Mouse (Mus musculus): Measurements from ENCODE around the gene Tmem222. TPM values are rescaled to one million over a fixed set of nuclear protein-coding genes. Genes with fewer than 3 reads are reported as not detected.

Gene Tmem222
- polyA plus RNA-seq, 1 experiment from 2014 or later = 52.4 TPM

DNA sequence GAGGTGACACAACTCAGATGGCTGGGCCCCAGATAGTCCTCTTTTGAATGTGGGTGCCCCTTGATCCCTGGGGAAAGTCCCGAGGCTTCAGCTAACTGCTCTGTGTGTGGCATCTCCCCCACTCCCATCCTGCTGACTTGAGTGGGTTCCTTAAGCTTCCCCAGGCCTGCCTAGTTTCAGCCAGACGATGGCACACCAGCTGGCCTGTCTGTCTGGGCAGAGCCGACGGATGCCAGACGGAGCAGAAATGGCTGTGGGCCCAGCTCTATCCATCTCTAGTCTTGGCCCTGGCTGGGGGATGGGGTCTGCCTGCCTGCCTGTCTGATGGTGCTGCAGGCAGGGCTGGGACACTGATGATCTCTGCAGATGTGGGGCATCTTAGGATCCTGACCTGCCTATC is 22.1 kb upstream of the Tmem222 start:
- H3K9ac ChIP-seq = no peak overlapping the region
- H3K27me3 ChIP-seq (replicated peaks) = 0 out of 2 replicates have a peak, but pooled peaks cover 4% of the 10 kb centered on the region
- peaks cover 63% of the 10 kb centered on the region for H3K36me3 ChIP-seq
- no peak overlapping the region for H3K27ac ChIP-seq (ENCODE audit: poor library complexity, severe bottlenecking)
- H3K4me3 ChIP-seq = no peak overlapping the region
- peaks cover 27% of the 10 kb centered on the region for H3K4me1 ChIP-seq (replicated peaks)
- H3K9me3 ChIP-seq (replicated peaks) = no peaks in the 10 kb centered on the region
- ATAC-seq (ENCODE audit: insufficient number of reproducible peaks, low FRiP score) = no peak
- WGBS = 44% methylated on average over 5 of the region's 5 CpGs
- no peak overlapping the region for H3K4me2 ChIP-seq

DNA sequence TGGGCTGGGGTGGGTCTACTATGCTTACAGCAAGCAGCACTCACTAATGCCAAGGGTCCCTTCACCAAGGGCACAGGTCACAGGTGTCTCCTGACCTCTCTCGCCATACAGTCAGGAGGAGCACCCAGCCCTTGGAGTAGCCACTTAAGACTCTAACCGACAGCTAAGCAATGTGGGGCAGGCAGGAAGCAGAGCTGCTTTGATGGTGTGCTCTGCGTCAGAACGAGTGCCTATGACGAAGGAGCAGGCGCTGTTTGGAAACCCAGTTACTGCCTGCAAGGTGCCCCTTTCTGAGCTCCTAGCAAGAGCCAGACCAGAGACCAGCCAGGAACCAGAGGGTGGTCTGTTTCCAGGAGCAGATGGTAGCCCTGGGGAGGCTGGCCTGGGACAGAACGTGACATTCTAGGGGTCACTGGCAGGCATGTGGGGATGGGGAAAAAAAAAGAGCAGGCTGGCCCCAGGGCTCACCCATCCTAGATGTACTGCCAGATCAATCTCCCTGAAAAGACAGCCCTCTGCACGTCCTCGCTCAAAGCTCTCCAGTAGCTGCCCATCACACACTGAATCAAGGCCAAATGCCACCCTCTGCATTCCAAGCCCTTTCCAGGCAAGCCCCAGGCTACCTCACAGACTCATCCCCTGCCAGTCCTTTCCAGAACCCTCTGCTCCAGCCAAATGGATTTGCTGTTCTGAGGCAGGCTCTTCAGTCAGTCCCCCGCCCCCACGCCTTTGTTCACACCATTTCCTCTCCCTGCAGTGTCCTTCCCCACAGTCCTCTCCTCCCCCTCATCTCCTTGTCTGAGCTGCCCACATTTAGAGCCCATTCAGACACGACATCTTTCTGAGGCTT is 21.1 kb upstream of the Tmem222 start:
- H3K9ac ChIP-seq = no peak overlapping the region

DNA sequence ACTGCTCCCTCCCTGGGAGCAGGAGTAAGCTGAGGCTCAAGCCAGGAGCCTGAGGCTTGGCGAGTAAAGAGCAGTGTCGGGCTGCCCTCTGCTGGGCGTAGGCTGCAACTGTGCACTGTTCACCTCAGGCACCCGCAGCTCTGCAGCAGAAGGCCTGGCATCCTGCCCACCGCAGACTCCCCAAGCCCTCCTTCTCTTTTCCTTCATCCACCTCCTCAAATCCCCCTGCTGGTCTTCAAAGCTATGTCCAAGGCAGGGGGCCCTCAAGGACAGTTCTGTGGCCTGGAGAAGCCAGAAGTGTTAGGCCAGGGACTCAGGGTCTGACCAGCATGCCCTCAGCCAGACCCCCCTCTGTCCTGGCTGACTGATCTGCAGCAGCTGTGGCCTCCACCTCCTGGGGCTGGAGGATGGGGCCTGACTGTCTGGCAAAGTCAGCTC is 20.2 kb upstream of the Tmem222 start:
- ATAC-seq (ENCODE audit: insufficient number of reproducible peaks, low FRiP score) = peak; percentile 72; the same call in 1 of the 2 replicates
- Histone ChIP-seq H3K9me3 (replicated peaks) (no peaks in the 10 kb centered on the region), H3K27me3 (replicated peaks) (0 out of 2 replicates have a peak, but pooled peaks cover 11% of the 10 kb centered on the region), H3K27ac (ENCODE audit: poor library complexity, severe bottlenecking) (0 out of 2 replicates have a peak overlapping the region, but pooled peaks have one; percentile 0), H3K4me1 (replicated peaks) (peaks cover 38% of the 10 kb centered on the region), H3K4me3 (no peak overlapping the region), H3K4me2 (no peak overlapping the region), H3K9ac (no peak overlapping the region), H3K36me3 (peaks cover 62% of the 10 kb centered on the region)
- 1% methylated on average over 5 of the region's 5 CpGs for WGBS

More for the DNA sequence above, 21.1 kb upstream of the Tmem222 start:
- H3K36me3 ChIP-seq = peaks cover 67% of the 10 kb centered on the region
- whole genome bisulfite sequencing = 44% methylated on average over 12 of the region's 12 CpGs
- H3K27ac ChIP-seq (ENCODE audit: poor library complexity, severe bottlenecking) = no peak overlapping the region
- no peak overlapping the region for H3K4me3 ChIP-seq
- H3K4me2 ChIP-seq = no peak overlapping the region
- peaks cover 29% of the 10 kb centered on the region for H3K4me1 ChIP-seq (replicated peaks)
- no peak for ATAC-seq (ENCODE audit: insufficient number of reproducible peaks, low FRiP score)
- 0 out of 2 replicates have a peak, but pooled peaks cover 4% of the 10 kb centered on the region for H3K27me3 ChIP-seq (replicated peaks)
- no peaks in the 10 kb centered on the region for H3K9me3 ChIP-seq (replicated peaks)

DNA sequence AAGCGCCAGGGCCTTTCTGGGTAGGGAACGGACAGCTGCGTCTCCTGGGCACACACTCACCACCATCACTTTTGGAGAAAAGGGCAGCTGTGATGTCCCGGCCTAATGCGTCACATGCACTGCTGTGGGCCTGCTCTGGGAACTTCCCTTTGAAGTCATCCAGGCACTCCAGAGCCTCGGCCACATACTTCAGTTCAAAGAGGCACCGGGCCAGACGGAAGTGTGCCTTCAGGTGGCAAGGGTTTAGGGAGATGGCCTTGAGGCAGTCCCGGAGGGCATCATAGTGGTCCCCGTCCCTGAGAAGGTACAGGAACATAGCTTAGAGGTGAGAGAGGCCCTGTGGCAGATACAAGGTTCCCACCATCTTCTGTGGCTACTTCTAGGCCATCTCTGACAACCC is 19.8 kb upstream of the Tmem222 start:
- H3K36me3 ChIP-seq = peaks cover 62% of the 10 kb centered on the region
- no peak overlapping the region for H3K27ac ChIP-seq (ENCODE audit: poor library complexity, severe bottlenecking)

DNA sequence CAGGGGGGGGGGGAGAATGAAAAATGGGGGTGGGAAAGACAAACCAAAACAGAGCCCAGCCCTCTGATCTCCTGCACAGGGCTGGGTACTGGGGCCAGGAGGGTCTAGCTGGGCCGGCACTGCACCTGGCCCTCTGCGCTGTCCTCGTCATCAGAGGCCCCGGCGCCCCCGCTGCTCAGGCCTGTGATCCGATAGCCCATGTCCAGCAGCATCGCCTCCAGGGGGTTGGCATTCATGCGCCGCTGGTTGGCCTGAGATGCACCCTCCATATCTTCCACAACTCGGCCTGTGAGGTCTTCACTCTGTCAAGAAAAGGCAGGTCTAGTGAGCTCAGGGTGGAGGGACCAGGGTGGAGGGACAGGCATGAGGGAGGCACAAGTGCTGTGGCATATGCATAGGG is 16.5 kb upstream of the Tmem222 start:
- no peak overlapping the region for H3K4me2 ChIP-seq
- WGBS = 42% methylated on average over 11 of the region's 11 CpGs
- no peaks in the 10 kb centered on the region for H3K9me3 ChIP-seq (replicated peaks)
- ATAC-seq (ENCODE audit: insufficient number of reproducible peaks, low FRiP score) = no peak
- H3K36me3 ChIP-seq = peaks cover 41% of the 10 kb centered on the region
- H3K9ac ChIP-seq = no peak overlapping the region
- H3K27me3 ChIP-seq (replicated peaks) = 0 out of 2 replicates have a peak, but pooled peaks cover 11% of the 10 kb centered on the region
- peaks cover 39% of the 10 kb centered on the region for H3K4me1 ChIP-seq (replicated peaks)
- no peak overlapping the region for H3K27ac ChIP-seq (ENCODE audit: poor library complexity, severe bottlenecking)
- H3K4me3 ChIP-seq = no peak overlapping the region

More for the DNA sequence above, 19.8 kb upstream of the Tmem222 start:
- Histone ChIP-seq H3K9ac (no peak overlapping the region), H3K4me2 (no peak overlapping the region), H3K4me3 (no peak overlapping the region), H3K4me1 (replicated peaks) (peaks cover 43% of the 10 kb centered on the region), H3K9me3 (replicated peaks) (no peaks in the 10 kb centered on the region), H3K27me3 (replicated peaks) (0 out of 2 replicates have a peak, but pooled peaks cover 11% of the 10 kb centered on the region)
- 52% methylated on average over 10 of the region's 10 CpGs for WGBS
- ATAC-seq (ENCODE audit: insufficient number of reproducible peaks, low FRiP score) = no peak; the same call in 1 of the 2 replicates

DNA sequence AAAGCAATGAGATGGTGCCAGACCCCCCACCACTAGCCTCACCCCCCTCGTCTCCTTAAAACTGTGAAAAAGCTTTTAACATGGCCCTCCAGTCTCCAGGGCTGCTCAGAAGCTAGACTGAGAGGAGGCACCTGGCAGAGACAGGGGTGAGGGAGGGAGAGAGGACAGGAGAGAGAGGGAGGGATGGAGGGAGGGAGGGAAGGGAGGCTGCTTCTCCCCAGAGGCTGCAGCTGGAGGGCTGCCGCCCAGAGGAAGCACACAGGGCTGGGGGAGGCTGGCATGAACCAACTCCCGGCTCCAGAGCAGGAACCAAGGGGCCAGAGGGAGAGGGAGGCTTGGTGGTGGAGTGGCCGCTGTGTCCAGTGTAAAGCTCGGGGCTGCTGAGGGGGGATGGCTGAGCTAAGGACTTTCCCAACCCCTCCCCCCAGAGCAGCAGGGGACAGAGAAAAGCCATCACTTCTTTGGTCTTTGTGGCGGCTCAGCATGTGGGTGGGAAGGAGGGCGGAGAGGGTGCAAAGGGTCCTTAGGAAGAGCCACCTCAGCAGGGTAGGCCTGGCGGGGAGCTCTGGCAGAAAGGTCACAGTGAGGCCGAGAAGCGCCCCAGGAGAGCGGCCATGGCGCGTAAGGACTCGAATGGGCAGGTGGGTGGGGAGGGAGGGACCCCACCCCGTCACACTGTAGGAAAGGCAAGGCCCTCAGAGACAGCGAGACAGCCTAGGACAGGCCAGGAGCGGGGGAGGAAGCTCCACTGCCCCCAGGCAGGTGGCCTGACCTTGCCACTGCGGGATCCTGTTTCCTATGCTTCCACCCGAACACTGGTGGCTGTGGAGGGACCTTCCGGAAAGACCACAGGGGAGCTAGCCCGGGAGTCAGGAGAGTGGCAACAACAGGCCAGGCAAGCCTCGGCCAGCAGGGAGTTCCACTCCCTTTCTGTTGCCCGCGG is 15.6 kb upstream of the Tmem222 start:
- ATAC-seq (ENCODE audit: insufficient number of reproducible peaks, low FRiP score) = 0 out of 2 replicates have a peak, but pooled peaks have one; percentile 15
- WGBS = 33% methylated on average over 23 of the region's 24 CpGs
- no peak overlapping the region for H3K4me2 ChIP-seq
- no peak overlapping the region for H3K4me3 ChIP-seq
- H3K27ac ChIP-seq (ENCODE audit: poor library complexity, severe bottlenecking) = no peak overlapping the region
- H3K4me1 ChIP-seq (replicated peaks) = peaks cover 38% of the 10 kb centered on the region
- no peaks in the 10 kb centered on the region for H3K9me3 ChIP-seq (replicated peaks)
- H3K9ac ChIP-seq = peak overlapping the region; percentile 51
- H3K27me3 ChIP-seq (replicated peaks) = 0 out of 2 replicates have a peak, but pooled peaks cover 11% of the 10 kb centered on the region
- H3K36me3 ChIP-seq = peaks cover 41% of the 10 kb centered on the region

DNA sequence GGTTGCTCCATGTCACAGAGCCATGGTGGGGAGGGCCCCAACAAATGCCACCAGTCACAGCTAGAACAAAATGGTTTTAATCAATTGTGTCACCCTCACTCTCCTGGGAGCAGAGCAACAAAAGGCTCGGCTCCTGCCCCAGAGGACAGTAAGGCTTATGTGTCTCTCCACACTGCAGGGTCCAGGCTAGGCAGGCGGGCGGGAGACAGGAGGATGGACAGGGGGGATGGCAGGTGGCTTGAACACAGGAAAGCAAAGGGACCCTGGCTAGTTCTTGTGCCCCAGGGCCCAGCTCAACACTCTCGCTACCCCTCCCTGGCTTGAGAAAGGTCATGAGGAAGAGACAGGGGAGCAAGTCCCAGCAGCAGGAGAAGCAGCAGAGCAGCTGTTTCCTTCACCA is 14.8 kb upstream of the Tmem222 start:
- peaks cover 41% of the 10 kb centered on the region for H3K36me3 ChIP-seq
- no peak overlapping the region for H3K27ac ChIP-seq (ENCODE audit: poor library complexity, severe bottlenecking)
- H3K4me3 ChIP-seq = no peak overlapping the region
- H3K4me2 ChIP-seq = no peak overlapping the region
- no peak for ATAC-seq (ENCODE audit: insufficient number of reproducible peaks, low FRiP score)
- peaks cover 32% of the 10 kb centered on the region for H3K4me1 ChIP-seq (replicated peaks)
- H3K9ac ChIP-seq = no peak overlapping the region
- 85% methylated on average over 4 of the region's 4 CpGs for WGBS
- 0 out of 2 replicates have a peak, but pooled peaks cover 11% of the 10 kb centered on the region for H3K27me3 ChIP-seq (replicated peaks)
- H3K9me3 ChIP-seq (replicated peaks) = no peaks in the 10 kb centered on the region

DNA sequence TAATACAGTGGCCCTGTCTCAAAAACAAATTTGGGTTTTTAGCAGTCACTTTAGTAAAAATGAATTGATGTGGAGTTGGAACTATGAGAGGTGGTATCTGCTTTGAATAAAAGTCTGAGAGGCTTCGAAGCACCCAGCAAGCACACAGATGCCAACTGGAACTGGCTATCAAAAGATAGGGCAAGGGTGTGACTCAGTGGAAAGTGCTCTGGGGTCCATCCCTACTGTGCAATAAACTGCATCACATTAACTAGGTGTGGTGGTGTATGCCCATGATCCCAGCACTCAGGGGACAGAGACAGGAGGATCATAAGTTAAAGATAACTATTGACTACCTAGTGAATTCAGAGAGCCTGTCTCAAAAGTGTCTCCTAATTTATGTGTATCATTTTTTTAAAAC is 13.7 kb upstream of the Tmem222 start:
- Histone ChIP-seq H3K27ac (ENCODE audit: poor library complexity, severe bottlenecking) (no peak overlapping the region), H3K9me3 (replicated peaks) (no peaks in the 10 kb centered on the region), H3K9ac (no peak overlapping the region), H3K27me3 (replicated peaks) (0 out of 2 replicates have a peak, but pooled peaks cover 11% of the 10 kb centered on the region), H3K36me3 (peaks cover 33% of the 10 kb centered on the region), H3K4me3 (no peak overlapping the region), H3K4me1 (replicated peaks) (peaks cover 25% of the 10 kb centered on the region), H3K4me2 (no peak overlapping the region)
- no peak for ATAC-seq (ENCODE audit: insufficient number of reproducible peaks, low FRiP score)
- 74% methylated on average over 1 of the region's 1 CpGs for WGBS

DNA sequence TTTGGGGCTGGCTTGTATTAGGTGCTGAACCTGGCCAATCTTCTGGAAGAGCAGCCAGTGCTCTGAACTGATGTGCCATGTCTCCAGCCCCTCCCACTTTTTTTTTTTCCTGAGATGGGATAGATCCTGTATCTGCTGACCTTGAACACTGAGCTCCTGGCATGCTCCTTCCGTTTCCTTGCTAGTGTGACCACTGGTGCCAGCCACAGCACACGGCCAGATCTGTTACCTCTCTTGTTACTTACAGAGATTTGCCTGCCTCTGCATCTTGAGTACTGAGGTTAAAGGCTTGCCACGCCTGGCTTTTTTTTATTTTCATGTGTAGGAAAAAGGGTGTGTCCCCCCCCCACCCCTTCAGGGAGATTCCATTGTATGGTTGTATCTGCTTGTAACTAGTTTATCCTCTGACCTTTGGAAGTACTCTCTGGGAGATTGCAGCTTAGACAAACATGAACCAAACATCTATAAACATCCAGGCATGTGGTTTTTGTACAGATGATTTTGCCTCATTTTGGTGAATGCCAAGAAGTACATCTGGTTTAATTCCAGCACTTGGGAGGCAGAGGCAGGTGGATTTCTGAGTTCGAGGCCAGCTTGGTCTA is 9.0 kb upstream of the Tmem222 start:
- H3K4me3 ChIP-seq = no peak overlapping the region
- H3K4me2 ChIP-seq = no peak overlapping the region
- no peaks in the 10 kb centered on the region for H3K36me3 ChIP-seq
- peak overlapping the region; percentile 26; the same call in 1 of the 2 replicates for H3K27ac ChIP-seq (ENCODE audit: poor library complexity, severe bottlenecking)
- no peaks in the 10 kb centered on the region for H3K27me3 ChIP-seq (replicated peaks)
- H3K9me3 ChIP-seq (replicated peaks) = no peaks in the 10 kb centered on the region
- peaks cover 28% of the 10 kb centered on the region for H3K4me1 ChIP-seq (replicated peaks)
- no peak for ATAC-seq (ENCODE audit: insufficient number of reproducible peaks, low FRiP score)
- H3K9ac ChIP-seq = no peak overlapping the region
- 74% methylated on average over 4 of the region's 4 CpGs for WGBS

DNA sequence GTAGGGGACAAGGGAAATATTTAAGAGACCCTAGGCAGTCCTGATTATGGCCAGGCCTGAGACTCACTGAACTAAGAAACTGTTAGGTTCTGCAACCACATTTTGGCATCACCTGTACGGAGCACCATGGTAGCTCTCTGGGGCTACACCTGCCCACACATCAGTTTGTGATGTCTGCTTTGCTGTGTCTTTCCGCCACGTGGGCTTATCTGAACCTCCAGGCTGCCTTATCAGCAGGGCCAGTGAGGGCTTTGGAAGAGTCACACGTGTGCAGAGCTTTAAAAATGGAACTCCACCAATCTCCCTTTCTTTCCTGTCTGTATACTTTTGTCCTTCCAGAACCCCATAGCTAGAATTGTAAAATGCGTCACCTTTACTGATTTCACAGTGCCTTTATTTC is 8.4 kb upstream of the Tmem222 start:
- no peak overlapping the region for H3K9ac ChIP-seq
- no peaks in the 10 kb centered on the region for H3K27me3 ChIP-seq (replicated peaks)
- no peak overlapping the region for H3K4me2 ChIP-seq
- ATAC-seq (ENCODE audit: insufficient number of reproducible peaks, low FRiP score) = peak; percentile 90
- H3K4me1 ChIP-seq (replicated peaks) = peaks cover 34% of the 10 kb centered on the region
- H3K36me3 ChIP-seq = no peaks in the 10 kb centered on the region
- no peak overlapping the region for H3K4me3 ChIP-seq
- no peaks in the 10 kb centered on the region for H3K9me3 ChIP-seq (replicated peaks)
- 21% methylated on average over 5 of the region's 5 CpGs for WGBS
- H3K27ac ChIP-seq (ENCODE audit: poor library complexity, severe bottlenecking) = peak overlapping the region; percentile 58; the same call in 1 of the 2 replicates
